Mouse (Mus musculus) hindbrain, postnatal 0 days (tissue): Measurements from ENCODE around the gene Rtn2. TPM values are rescaled to one million over a fixed set of nuclear protein-coding genes. Genes with fewer than 3 reads are reported as not detected.

ENCODE experiments used
- ATAC-seq: fragments of 200-750 bp; cut with Nextera tagmentation; 2 replicates; pipeline ENCODE4 v1.8.0; 2017; ENCODE audit warnings: mild to moderate bottlenecking, moderate TSS enrichment, moderate library complexity
- DNase-seq: peaks from one replicate; pipeline ENCODE4 v3.0.0-alpha.2; 2015; ENCODE audit warnings: low spot score
- H3K27ac ChIP-seq: fragments of 300-500 bp; sonication (generic); 2 replicates; pipeline ENCODE4 v1.5.1; 2014; ENCODE audit warnings: mild to moderate bottlenecking
- H3K27me3 ChIP-seq: fragments of 300-500 bp; sonication (generic); 2 replicates; pipeline ENCODE4 v1.6.1; 2014; ENCODE audit warnings: low read length, mixed read lengths; ENCODE audit not compliant: insufficient read depth
- H3K36me3 ChIP-seq: fragments of 300-500 bp; sonication (generic); 2 replicates; pipeline ENCODE4 v1.6.1; 2014; ENCODE audit warnings: low read length, mixed read lengths; ENCODE audit not compliant: insufficient read depth
- H3K4me1 ChIP-seq: fragments of 300-500 bp; sonication (generic); 2 replicates; pipeline ENCODE4 v1.6.1; 2014; ENCODE audit warnings: antibody characterized with exemption, low read length, mixed read lengths; ENCODE audit not compliant: insufficient read depth
- H3K4me2 ChIP-seq: fragments of 300-500 bp; sonication (generic); 2 replicates; pipeline ENCODE4 v1.6.1; 2014; ENCODE audit warnings: low read depth, mild to moderate bottlenecking, low read length, moderate library complexity, mixed read lengths
- H3K4me3 ChIP-seq: fragments of 300-500 bp; sonication (generic); 2 replicates; pipeline ENCODE4 v1.5.1; 2014; ENCODE audit warnings: low read length
- H3K9ac ChIP-seq: fragments of 300-500 bp; sonication (generic); replicated peaks from 2 replicates; pipeline ENCODE4 v1.6.1; 2014; ENCODE audit warnings: mild to moderate bottlenecking, low read length, moderate library complexity, mixed read lengths
- H3K9me3 ChIP-seq: fragments of 300-500 bp; sonication (generic); 2 replicates; pipeline ENCODE4 v1.6.1; 2016; ENCODE audit warnings: low read length, mixed read lengths
- CTCF ChIP-seq: IDR thresholded peaks from 2 replicates; pipeline ENCODE4 v1.5.1; 2016; ENCODE audit warnings: antibody characterized with exemption, control low read depth, low read depth
- WGBS: fragments of 180-500 bp; shearing (Covaris S2); extraction: QIAGEN DNeasy Blood & Tissue Kit; methylation state at CpG from one replicate; pipeline ENCODE4 v1.1.7; 2014; 5-methylcytosine and 5-hydroxymethylcytosine counted together
- polyA plus RNA-seq: library from polyadenylated mRNA; unstranded; fragments of >200 nt; fragmentation: Nextera tagmentation; extraction: Ambion mirVana; gene quantifications from 2 replicates; pipeline ENCODE4 v1.2.1, GENCODE M21; 2015
- total RNA-seq: library from RNA; depleted of rRNA; stranded (reverse); fragments of >200 nt; gene quantifications from 2 replicates; pipeline ENCODE4 v1.2.3, GENCODE M21; 2014

Rtn2 gene
- total and polyA plus RNA-seq, 2 experiments from 2014 or later = 101 to 151 TPM

GRCm38 (mm10) chr7:19282791-19283405, 474 bp downstream of the Rtn2 start:
- no peaks in the 10 kb centered on the region for H3K4me1 ChIP-seq
- 0% methylated on average over 25 of the region's 35 CpGs for WGBS
- peak overlapping the region; percentile 95 for H3K9ac ChIP-seq
- peak overlapping the region; percentile 72 for H3K4me3 ChIP-seq
- H3K9me3 ChIP-seq = no peaks in the 10 kb centered on the region
- DNase-seq (peak; percentile 64), ATAC-seq (peak; percentile 76)
- H3K4me2 ChIP-seq = peak overlapping the region; percentile 73
- peak overlapping the region; percentile 87 for H3K27ac ChIP-seq
- H3K36me3 ChIP-seq = 0 out of 2 replicates have a peak, but pooled peaks cover 8% of the 10 kb centered on the region
- no peak for TF ChIP-seq CTCF
- peaks cover 34% of the 10 kb centered on the region for H3K27me3 ChIP-seq

GRCm38 (mm10) chr7:19283406-19283804, 981 bp downstream of the Rtn2 start:
- DNase-seq (no peak), ATAC-seq (peak; percentile 19; the same call in 1 of the 2 replicates)
- Histone ChIP-seq H3K4me3 (peak overlapping the region; percentile 72), H3K4me2 (peak overlapping the region; percentile 73), H3K27me3 (peaks cover 29% of the 10 kb centered on the region), H3K9me3 (no peaks in the 10 kb centered on the region), H3K27ac (peak overlapping the region; percentile 87), H3K4me1 (no peaks in the 10 kb centered on the region), H3K36me3 (peaks cover 9% of the 10 kb centered on the region; the same call in 1 of the 2 replicates), H3K9ac (peak overlapping the region; percentile 95)
- WGBS = 9% methylated on average over 14 of the region's 14 CpGs
- no peak for TF ChIP-seq CTCF

GRCm38 (mm10) chr7:19284763-19285162, 2.3 kb downstream of the Rtn2 start:
- Histone ChIP-seq H3K4me1 (no peaks in the 10 kb centered on the region), H3K9me3 (no peaks in the 10 kb centered on the region), H3K36me3 (peaks cover 17% of the 10 kb centered on the region; the same call in 1 of the 2 replicates), H3K27ac (no peak overlapping the region), H3K9ac (no peak overlapping the region), H3K4me3 (no peak overlapping the region), H3K4me2 (peak overlapping the region; percentile 73; the same call in 1 of the 2 replicates), H3K27me3 (peaks cover 15% of the 10 kb centered on the region)
- peak; percentile 90 for TF ChIP-seq CTCF
- no peak for ATAC-seq
- DNase-seq = peak; percentile 79
- WGBS = 33% methylated on average over 4 of the region's 4 CpGs

GRCm38 (mm10) chr7:19290969-19291596, 8.7 kb downstream of the Rtn2 start:
- no peak overlapping the region for H3K27ac ChIP-seq
- H3K9ac ChIP-seq = peak overlapping the region; percentile 46
- WGBS = 7% methylated on average over 20 of the region's 20 CpGs
- no peak for TF ChIP-seq CTCF
- peaks cover 34% of the 10 kb centered on the region; the same call in 1 of the 2 replicates for H3K36me3 ChIP-seq
- no peaks in the 10 kb centered on the region for H3K9me3 ChIP-seq
- no peaks in the 10 kb centered on the region for H3K27me3 ChIP-seq
- H3K4me1 ChIP-seq = 0 out of 2 replicates have a peak, but pooled peaks cover 7% of the 10 kb centered on the region
- peak overlapping the region; percentile 50 for H3K4me2 ChIP-seq
- H3K4me3 ChIP-seq = peak overlapping the region; percentile 21
- no peak for DNase-seq
- ATAC-seq = peak; percentile 24; the same call in 1 of the 2 replicates

- DNase-seq (peak; percentile 97), ATAC-seq (peak; percentile 78)
- H3K36me3 ChIP-seq = peaks cover 16% of the 10 kb centered on the region; the same call in 1 of the 2 replicates
- WGBS = 18% methylated on average over 21 of the region's 22 CpGs
- H3K27ac ChIP-seq = no peak overlapping the region
- no peaks in the 10 kb centered on the region for H3K27me3 ChIP-seq
- no peak overlapping the region for H3K9ac ChIP-seq
- TF ChIP-seq CTCF = peak; percentile 93
- peak overlapping the region; percentile 48 for H3K4me2 ChIP-seq
- H3K9me3 ChIP-seq = no peaks in the 10 kb centered on the region
- H3K4me1 ChIP-seq = 0 out of 2 replicates have a peak, but pooled peaks cover 7% of the 10 kb centered on the region
- peak overlapping the region; percentile 14; the same call in 1 of the 2 replicates for H3K4me3 ChIP-seq
Measured at GRCm38 (mm10) chr7:19295503-19296185, 13.2 kb downstream of the Rtn2 start.

- ATAC-seq = no peak
- TF ChIP-seq CTCF = peak; percentile 19
- Histone ChIP-seq H3K4me3 (no peak overlapping the region), H3K27me3 (no peaks in the 10 kb centered on the region), H3K36me3 (peaks cover 16% of the 10 kb centered on the region; the same call in 1 of the 2 replicates), H3K9me3 (no peaks in the 10 kb centered on the region), H3K9ac (no peak overlapping the region), H3K27ac (no peak overlapping the region), H3K4me1 (no peaks in the 10 kb centered on the region), H3K4me2 (no peak overlapping the region)
- WGBS = 89% methylated on average over 6 of the region's 6 CpGs
- no peak for DNase-seq
Measured at GRCm38 (mm10) chr7:19297034-19297433, 14.6 kb downstream of the Rtn2 start.
